Mouse (Mus musculus) CH12.LX (cell line): ENCODE data around the gene Gm10142. TPM values are rescaled to one million over a fixed set of nuclear protein-coding genes. Genes with fewer than 3 reads are reported as not detected.

Source experiments
- DNase-seq: peaks from one replicate; pipeline ENCODE4 v3.0.0-alpha.2; 2013; ENCODE audit errors: extremely low read depth
- H3K27ac ChIP-seq: 2 replicates; pipeline ENCODE4 v1.5.1; 2012; ENCODE audit warnings: low read depth, mild to moderate bottlenecking, control low read depth, moderate library complexity; ENCODE audit not compliant: insufficient read depth
- H3K27me3 ChIP-seq: replicated peaks from 2 replicates; pipeline ENCODE3; 2012; ENCODE audit warnings: inconsistent platforms
- H3K36me3 ChIP-seq, 2 experiments: replicated peaks in 1 of 2; 2 replicates each; pipeline versions ENCODE3 to v1.6.1; 2012; ENCODE audit warnings: inconsistent platforms in 1 of 2, low read length in 1 of 2, mild to moderate bottlenecking in 1 of 2, mixed read lengths in 1 of 2, moderate library complexity in 1 of 2; ENCODE audit not compliant: control insufficient read depth in 1 of 2, insufficient read depth in 1 of 2
- H3K4me1 ChIP-seq, 2 experiments: 2 replicates each; pipeline ENCODE4 v1.6.1; 2012; ENCODE audit warnings: inconsistent platforms in 1 of 2, moderate library complexity in 1 of 2; ENCODE audit not compliant: insufficient read depth in 2 of 2, control insufficient read depth in 1 of 2
- H3K4me2 ChIP-seq: 2 replicates; pipeline ENCODE4 v1.6.1; 2012; ENCODE audit warnings: low read depth, mild to moderate bottlenecking, control low read depth; ENCODE audit not compliant: poor library complexity, insufficient read depth, severe bottlenecking
- H3K4me3 ChIP-seq, 3 experiments: fragments of 150-350 bp in 1 of 3; sonication (generic) in 1 of 3; replicated peaks in 1 of 3; 2 replicates each; pipeline versions ENCODE3 to v1.5.1; 2011 to 2012; ENCODE audit warnings: low read depth in 2 of 3, low read length in 2 of 3, mild to moderate bottlenecking in 2 of 3, moderate library complexity in 2 of 3, control low read depth in 1 of 3, improper control_type of control experiment in 1 of 3, inconsistent platforms in 1 of 3, mixed read lengths in 1 of 3; ENCODE audit not compliant: poor library complexity in 1 of 3
- H3K79me2 ChIP-seq: replicated peaks from 2 replicates; pipeline ENCODE4 v1.6.1; 2012; ENCODE audit warnings: mild to moderate bottlenecking, moderate library complexity; ENCODE audit not compliant: control insufficient read depth, poor library complexity, insufficient read depth, severe bottlenecking; ENCODE audit errors: extremely low read depth
- H3K9ac ChIP-seq: 2 replicates; pipeline ENCODE4 v1.6.1; 2012; ENCODE audit warnings: low read depth, mild to moderate bottlenecking, control low read depth, moderate library complexity; ENCODE audit not compliant: insufficient read depth
- H3K9me3 ChIP-seq: replicated peaks from 2 replicates; pipeline ENCODE3; 2012; ENCODE audit warnings: low read length, inconsistent platforms, mixed read lengths
- CHD1 ChIP-seq: IDR thresholded peaks from 2 replicates; pipeline ENCODE4 v1.6.1; 2012; ENCODE audit warnings: low read depth, low read length, improper control_type of control experiment, inconsistent platforms
- CHD2 ChIP-seq: IDR thresholded peaks from 2 replicates; pipeline ENCODE4 v1.6.1; 2011; ENCODE audit warnings: low read length, improper control_type of control experiment
- CTCF ChIP-seq, 2 experiments: IDR thresholded peaks in 1 of 2; conservative IDR thresholded peaks in 1 of 2; 2 replicates each; pipeline ENCODE4 v1.5.1; 2011 to 2012; ENCODE audit warnings: low read depth in 2 of 2, low read length in 2 of 2, improper control_type of control experiment in 1 of 2, inconsistent platforms in 1 of 2, mild to moderate bottlenecking in 1 of 2, moderate library complexity in 1 of 2
- ELF1 ChIP-seq: IDR thresholded peaks from 2 replicates; pipeline ENCODE4 v1.6.1; 2014; ENCODE audit warnings: low read depth, mild to moderate bottlenecking, inconsistent platforms, low read length, improper control_type of control experiment
- EP300 ChIP-seq: IDR thresholded peaks from 2 replicates; pipeline ENCODE4 v1.6.1; 2011; ENCODE audit warnings: low read length, improper control_type of control experiment
- GABPA ChIP-seq: IDR thresholded peaks from 2 replicates; pipeline ENCODE4 v1.6.1; 2012; ENCODE audit warnings: low read depth, low read length, improper control_type of control experiment, inconsistent platforms; ENCODE audit not compliant: insufficient replicate concordance
- HCFC1 ChIP-seq: IDR thresholded peaks from 2 replicates; pipeline ENCODE4 v1.6.1; 2012; ENCODE audit warnings: low read depth, mild to moderate bottlenecking, inconsistent platforms, low read length, improper control_type of control experiment
- IRF4 ChIP-seq: IDR thresholded peaks from 2 replicates; pipeline ENCODE4 v1.6.1; 2014; ENCODE audit warnings: low read depth, mild to moderate bottlenecking, inconsistent platforms, low read length, improper control_type of control experiment
- JUND ChIP-seq: conservative IDR thresholded peaks from 2 replicates; pipeline ENCODE4 v1.6.1; 2011; ENCODE audit warnings: low read depth, low read length, improper control_type of control experiment
- KAT2A ChIP-seq: IDR thresholded peaks from 2 replicates; pipeline ENCODE4 v1.6.1; 2012; ENCODE audit warnings: low read length, improper control_type of control experiment, inconsistent platforms; ENCODE audit not compliant: insufficient replicate concordance
- MAFK ChIP-seq: IDR thresholded peaks from 2 replicates; pipeline ENCODE4 v1.6.1; 2011; ENCODE audit warnings: low read length, improper control_type of control experiment; ENCODE audit not compliant: insufficient replicate concordance
- MAZ ChIP-seq: IDR thresholded peaks from 2 replicates; pipeline ENCODE4 v1.6.1; 2012; ENCODE audit warnings: low read depth, mild to moderate bottlenecking, inconsistent platforms, low read length, improper control_type of control experiment, moderate library complexity
- MXI1 ChIP-seq: IDR thresholded peaks from 2 replicates; pipeline ENCODE4 v1.6.1; 2011; ENCODE audit warnings: mild to moderate bottlenecking, low read depth, low read length, improper control_type of control experiment
- MYC ChIP-seq: IDR thresholded peaks from 2 replicates; pipeline ENCODE4 v1.6.1; 2011; ENCODE audit warnings: low read depth, mild to moderate bottlenecking, improper control_type of control experiment, low read length
- NELFE ChIP-seq: IDR thresholded peaks from 2 replicates; pipeline ENCODE4 v1.6.1; 2011; ENCODE audit warnings: low read depth, low read length, improper control_type of control experiment
- NRF1 ChIP-seq: IDR thresholded peaks from 2 replicates; pipeline ENCODE4 v1.6.1; 2014; ENCODE audit warnings: low read depth, mild to moderate bottlenecking, inconsistent platforms, low read length, improper control_type of control experiment, moderate library complexity
- RAD21 ChIP-seq: IDR thresholded peaks from 2 replicates; pipeline ENCODE4 v1.6.1; 2011; ENCODE audit warnings: low read depth, mild to moderate bottlenecking, low read length, improper control_type of control experiment, moderate library complexity
- SIN3A ChIP-seq: IDR thresholded peaks from 2 replicates; pipeline ENCODE4 v1.6.1; 2012; ENCODE audit warnings: low read length, improper control_type of control experiment, inconsistent platforms
- SMC3 ChIP-seq: IDR thresholded peaks from 2 replicates; pipeline ENCODE4 v1.6.1; 2011; ENCODE audit warnings: low read depth, low read length, improper control_type of control experiment
- TBP ChIP-seq: conservative IDR thresholded peaks from 2 replicates; pipeline ENCODE4 v1.6.1; 2011; ENCODE audit warnings: low read depth, low read length, improper control_type of control experiment
- TCF12 ChIP-seq: IDR thresholded peaks from 2 replicates; pipeline ENCODE4 v1.6.1; 2014; ENCODE audit warnings: low read depth, mild to moderate bottlenecking, inconsistent platforms, low read length, improper control_type of control experiment
- USF1 ChIP-seq: IDR thresholded peaks from 2 replicates; pipeline ENCODE4 v1.6.1; 2014; ENCODE audit warnings: low read depth, mild to moderate bottlenecking, inconsistent platforms, low read length, improper control_type of control experiment
- ZC3H11A ChIP-seq: IDR thresholded peaks from 2 replicates; pipeline ENCODE4 v1.6.1; 2012; ENCODE audit warnings: low read depth, mild to moderate bottlenecking, inconsistent platforms, low read length, improper control_type of control experiment
- ZKSCAN1 ChIP-seq: IDR thresholded peaks from 2 replicates; pipeline ENCODE4 v1.6.1; 2012; ENCODE audit warnings: low read depth, inconsistent platforms, low read length, improper control_type of control experiment, borderline replicate concordance
- ZMIZ1 ChIP-seq: IDR thresholded peaks from 2 replicates; pipeline ENCODE4 v1.6.1; 2012; ENCODE audit warnings: low read depth, mild to moderate bottlenecking, inconsistent platforms, low read length, improper control_type of control experiment
- ZNF384 ChIP-seq: IDR thresholded peaks from 2 replicates; pipeline ENCODE4 v1.6.1; 2012; ENCODE audit warnings: low read depth, low read length, improper control_type of control experiment, inconsistent platforms
- dilution Hi-C: fragments of 300-500 bp; cut with MboI; formaldehyde crosslinking; loops from 2 replicates; pipeline ENCODE4 v1.14.3; 2020; ENCODE audit warnings: low sequenced_read_pairs; ENCODE audit not compliant: extremely low pct_unique_long_range_greater_than_20kb, extremely low pct_ligation_motif_present
- in situ Hi-C: fragments of 300-500 bp; cut with MboI; formaldehyde crosslinking; loops from 3 replicates; pipeline ENCODE4 v1.14.3; 2019; ENCODE audit warnings: low sequenced_read_pairs, low pct_ligation_motif_present, low pct_unique_long_range_greater_than_20kb, mixed read lengths
- polyA plus RNA-seq: library from polyadenylated mRNA; unstranded; fragments of >175 nt; gene quantifications from 2 replicates; pipeline ENCODE4 v1.2.1, GENCODE M21; 2012; ENCODE audit warnings: low read depth; ENCODE audit not compliant: insufficient read length
- total RNA-seq, 2 experiments: library from RNA; depleted of rRNA; stranded (reverse); fragments of 300-350 nt in 1 of 2; fragments of >200 nt in 1 of 2; gene quantifications; 2 replicates each; pipeline ENCODE4 v1.2.3; 2012 to 2014

Gm10142 gene
- total and polyA plus RNA-seq, 3 experiments, result not detected

DNA sequence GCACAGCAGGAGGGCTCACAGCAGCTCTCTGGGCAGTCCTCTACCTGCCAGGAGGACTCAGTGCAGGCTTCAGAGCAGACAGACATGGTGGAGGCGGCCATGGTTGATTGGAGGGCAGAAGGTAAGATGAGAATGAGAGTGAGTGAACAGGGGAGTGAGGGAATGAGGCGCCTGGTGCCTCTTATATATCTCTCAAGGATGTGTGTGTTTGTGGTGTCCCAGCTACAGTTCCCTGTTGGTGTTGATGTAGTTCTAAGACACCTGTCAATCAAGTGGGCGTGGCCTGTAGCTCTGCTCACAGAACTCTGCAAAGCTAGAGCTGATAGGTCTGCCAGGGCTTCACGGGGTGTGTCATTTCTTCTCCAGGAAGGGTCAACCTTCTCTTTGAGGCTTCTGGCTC, 18.5 kb upstream of the Gm10142 start, which contains the start of gene Gm9508:
TSS of gene Gm9508 (minus strand) at position 101 of the 400 bp plus-strand sequence.
- Histone ChIP-seq H3K36me3 (no peaks in the 10 kb centered on the region), H3K4me3 (no peak within 1 kb of the TSS), H3K79me2 (no peaks in the 10 kb centered on the region), H3K4me2 (no peak within 1 kb of the TSS), H3K9ac (no peak within 1 kb of the TSS), H3K4me1 (no peaks in the 10 kb centered on the region), H3K27ac (no peak within 1 kb of the TSS), H3K9me3 (peaks cover 17% of the 10 kb centered on the region), H3K27me3 (peaks cover 74% of the 10 kb centered on the region)
- DNase-seq, result no peak
- dilution Hi-C loops (no loop called here), in situ Hi-C loops (no loop called here)
- no peak for TF ChIP-seq RAD21
- no peak for TF ChIP-seq CHD1
- TF ChIP-seq NELFE, result no peak
- no peak for TF ChIP-seq ZKSCAN1
- no peak for TF ChIP-seq TCF12

DNA sequence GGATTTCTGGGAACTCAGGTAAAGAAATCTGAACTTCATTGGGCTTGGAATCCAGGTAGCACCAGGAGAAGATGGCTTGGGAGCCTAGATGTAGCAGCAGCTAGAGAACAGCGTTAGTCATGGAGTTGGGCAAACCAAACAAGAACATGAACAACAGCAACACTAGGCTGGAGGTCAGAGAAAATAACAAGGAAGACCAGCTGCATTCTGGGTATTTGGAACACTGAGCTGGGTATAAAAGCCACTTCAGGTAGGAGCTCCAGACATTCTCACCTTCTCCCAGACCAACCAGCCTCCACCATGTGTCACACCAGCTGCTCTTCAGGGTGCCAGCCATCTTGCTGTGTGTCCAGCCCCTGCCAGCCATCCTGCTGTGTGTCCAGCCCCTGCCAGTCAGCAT, 9.3 kb upstream of the Gm10142 start, which contains the start of gene Gm10272:
TSS of gene Gm10272 (plus strand) at position 301 of the 400 bp plus-strand sequence.
- Histone ChIP-seq H3K27me3 (peaks cover 74% of the 10 kb centered on the region), H3K4me3 (no peak within 1 kb of the TSS), H3K36me3 (no peaks in the 10 kb centered on the region), H3K27ac (no peak within 1 kb of the TSS), H3K9ac (no peak within 1 kb of the TSS), H3K79me2 (no peaks in the 10 kb centered on the region), H3K4me1 (no peaks in the 10 kb centered on the region), H3K4me2 (no peak within 1 kb of the TSS), H3K9me3 (peaks cover 34% of the 10 kb centered on the region)
- DNase-seq, result no peak
- dilution Hi-C loops (no loop called here), in situ Hi-C loops (no loop called here)
- TF ChIP-seq MXI1, result no peak
- TF ChIP-seq HCFC1, result no peak
- TF ChIP-seq CTCF (conservative IDR thresholded peaks at IDR 0.05 in 1 of 2, IDR thresholded peaks at IDR 0.05 in 1 of 2; ENCODE audit: low read depth in 2 of 2, low read length in 2 of 2), result no peak
- no peak for TF ChIP-seq IRF4
- no peak for TF ChIP-seq CHD2
- TF ChIP-seq NELFE, result no peak
- TF ChIP-seq KAT2A, result no peak
- TF ChIP-seq MYC, result no peak
- no peak for TF ChIP-seq ZNF384
- TF ChIP-seq SIN3A, result no peak
- TF ChIP-seq MAZ, result no peak
- no peak for TF ChIP-seq TCF12

DNA sequence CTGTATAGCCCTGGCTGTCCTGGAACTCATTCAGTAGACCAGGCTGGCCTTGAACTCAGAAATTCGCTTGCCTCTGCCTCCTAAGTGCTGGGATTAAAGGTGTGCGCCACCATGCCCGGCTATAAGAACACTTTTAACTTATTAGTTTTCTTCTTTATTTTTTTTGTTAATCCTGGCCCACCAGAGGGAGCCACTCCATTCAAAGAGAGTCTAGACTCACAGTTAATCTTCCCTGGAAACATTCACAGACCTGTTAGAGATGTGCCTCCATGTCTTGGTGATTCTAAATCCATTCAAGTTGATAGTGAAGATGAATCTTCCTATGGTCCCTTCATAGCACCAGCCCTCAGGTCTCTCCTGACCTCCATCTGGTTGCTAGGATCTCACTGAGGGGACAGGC, 5.8 kb upstream of the Gm10142 start:
- H3K4me1 ChIP-seq, result no peaks in the 10 kb centered on the region
- peaks cover 22% of the 10 kb centered on the region for H3K9me3 ChIP-seq
- no peak overlapping the region for H3K27ac ChIP-seq
- dilution Hi-C loops, result no loop called here
- 0 out of 2 replicates have a peak, but pooled peaks have one; percentile 8 for TF ChIP-seq SMC3
- TF ChIP-seq IRF4, result no peak
- TF ChIP-seq MYC, result no peak
- peak in 1 of 2 experiments; percentile 35; a peak in 2 of 4 replicates for TF ChIP-seq CTCF (conservative IDR thresholded peaks at IDR 0.05 in 1 of 2, IDR thresholded peaks at IDR 0.05 in 1 of 2; ENCODE audit: low read depth in 2 of 2, low read length in 2 of 2)
- TF ChIP-seq JUND, result no peak
- no peak for TF ChIP-seq EP300
- no peak for TF ChIP-seq NRF1
- TF ChIP-seq MAFK, result no peak
- no peak for TF ChIP-seq USF1
- TF ChIP-seq GABPA, result no peak
- no peak for TF ChIP-seq HCFC1
- TF ChIP-seq ELF1, result no peak
- no peak for TF ChIP-seq ZMIZ1
- TF ChIP-seq TBP, result no peak
- no peak for TF ChIP-seq ZC3H11A
- H3K4me3 ChIP-seq, result no peak overlapping the region
- in situ Hi-C loops, result no loop called here
- H3K27me3 ChIP-seq, result peaks cover 63% of the 10 kb centered on the region
- DNase-seq, result no peak
- no peaks in the 10 kb centered on the region for H3K79me2 ChIP-seq
- no peaks in the 10 kb centered on the region for H3K36me3 ChIP-seq
- H3K9ac ChIP-seq, result no peak overlapping the region
- H3K4me2 ChIP-seq, result no peak overlapping the region
